Mouse (Mus musculus) kidney, postnatal 36 days (tissue): ENCODE data around the gene Tbkbp1.

Source experiments
- DNase-seq, 2 experiments: peaks; one replicate each; pipeline ENCODE4 v3.0.0; 2021 to 2022; ENCODE audit warnings: mixed read lengths in 2 of 2

Tbkbp1 gene

DNA sequence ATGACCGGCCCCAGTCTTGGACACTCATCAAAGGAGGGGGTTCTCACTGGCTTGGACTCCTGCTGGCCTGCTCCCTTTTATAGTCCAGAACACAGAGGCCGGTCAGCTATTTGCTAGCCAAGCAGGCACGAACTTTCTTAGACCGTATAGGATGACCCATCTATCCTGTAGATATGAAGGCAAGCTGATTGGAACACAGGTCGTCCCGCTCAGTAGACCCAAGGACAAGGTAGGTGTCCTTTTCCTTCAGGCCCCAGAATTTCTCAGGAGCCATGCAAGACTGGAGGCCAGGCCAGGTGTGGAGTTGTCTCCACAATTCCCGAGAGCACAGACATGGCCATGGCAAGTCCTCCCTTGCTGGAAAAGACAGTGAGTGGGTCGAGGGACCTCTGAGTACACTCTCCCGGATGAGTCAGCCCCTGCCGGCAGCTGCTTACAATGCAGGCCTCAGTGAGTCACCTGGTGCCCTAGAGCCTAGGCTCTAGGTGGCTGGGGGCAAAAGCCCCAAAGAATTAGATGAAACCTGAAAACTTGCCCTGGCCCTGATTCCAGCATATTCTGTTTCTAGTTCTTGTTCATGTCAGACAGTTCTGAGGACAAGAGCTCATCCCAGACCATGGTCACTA is 1.5 kb upstream of the Tbkbp1 start:
- no peak for DNase-seq

GRCm38 (mm10) chr11:97152023-97152426 is 730 bp upstream of the Tbkbp1 start:
- peak; percentile 40 to 75 for DNase-seq

DNA sequence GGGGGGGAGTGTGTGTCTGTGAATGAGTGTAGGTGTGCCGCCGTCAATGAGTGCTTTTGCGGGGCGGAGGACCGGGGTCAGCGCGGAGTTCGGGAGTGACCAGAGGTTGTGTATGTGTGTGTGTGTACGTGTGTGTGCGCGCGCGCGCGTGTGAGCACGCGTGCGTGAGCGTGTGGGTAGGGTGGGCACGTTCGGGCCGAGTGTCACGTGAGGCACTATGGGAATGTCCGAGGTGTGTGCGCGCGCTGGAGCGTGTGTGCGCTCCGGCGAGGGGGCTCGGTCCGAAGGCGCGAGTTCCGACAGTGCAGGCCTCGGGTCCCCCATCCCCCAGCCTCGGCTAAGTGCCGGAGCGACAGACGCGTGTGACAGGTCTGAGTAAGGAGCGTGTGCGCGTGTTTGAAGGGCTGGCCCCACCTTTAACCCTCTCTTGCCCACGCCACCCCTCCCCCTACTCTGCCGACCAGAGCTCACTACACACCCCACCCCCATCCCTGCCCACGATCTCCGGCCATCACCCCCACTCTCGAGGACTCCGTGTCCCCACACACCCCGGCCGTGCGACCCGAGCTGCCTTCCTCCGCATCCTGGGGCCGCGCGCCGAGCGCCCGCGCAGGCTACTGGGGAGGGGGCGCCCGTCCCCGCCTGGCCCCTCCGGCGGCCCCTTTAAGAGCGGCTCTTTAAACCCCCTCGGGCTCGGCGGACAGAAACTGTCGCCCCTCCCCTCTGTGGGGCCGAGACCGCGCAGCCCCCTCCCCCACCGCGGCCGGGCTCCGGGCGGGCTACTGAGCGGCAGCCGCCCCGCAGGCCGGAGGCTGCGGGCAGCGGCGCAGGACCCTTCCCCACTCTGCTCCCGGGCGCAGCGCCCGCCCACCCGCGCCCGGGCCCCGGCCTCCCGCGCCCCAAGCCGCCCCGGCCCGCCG is 624 bp downstream of the Tbkbp1 start:
- peak; percentile 60 to 70 for DNase-seq

DNA sequence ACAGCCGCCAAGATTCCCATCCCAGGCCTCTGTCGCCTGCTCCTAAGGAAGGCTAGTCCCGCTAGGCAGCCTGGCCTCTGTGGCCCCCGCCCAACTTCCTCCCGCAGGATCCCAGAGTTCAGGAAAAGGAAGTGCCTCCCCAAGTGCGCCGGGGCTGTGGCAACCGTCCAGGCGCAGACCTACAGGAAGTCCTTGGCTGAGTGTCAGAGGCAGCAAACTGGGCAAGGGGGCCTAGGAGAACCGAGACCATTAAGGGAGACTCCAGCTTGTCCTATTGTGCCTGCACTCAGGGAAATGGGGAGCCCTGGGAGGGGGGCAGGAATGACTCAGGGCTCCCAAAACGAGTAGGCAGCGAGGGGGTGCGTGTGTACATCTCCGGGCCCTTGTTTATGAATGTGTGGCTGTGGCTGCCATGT is 1.3 kb downstream of the Tbkbp1 start:
- DNase-seq = peak; percentile 90

- peak in 1 of 2 experiments; percentile 10 for DNase-seq
Observed at GRCm38 (mm10) chr11:97149026-97149425, 2.3 kb downstream of the Tbkbp1 start.

DNA sequence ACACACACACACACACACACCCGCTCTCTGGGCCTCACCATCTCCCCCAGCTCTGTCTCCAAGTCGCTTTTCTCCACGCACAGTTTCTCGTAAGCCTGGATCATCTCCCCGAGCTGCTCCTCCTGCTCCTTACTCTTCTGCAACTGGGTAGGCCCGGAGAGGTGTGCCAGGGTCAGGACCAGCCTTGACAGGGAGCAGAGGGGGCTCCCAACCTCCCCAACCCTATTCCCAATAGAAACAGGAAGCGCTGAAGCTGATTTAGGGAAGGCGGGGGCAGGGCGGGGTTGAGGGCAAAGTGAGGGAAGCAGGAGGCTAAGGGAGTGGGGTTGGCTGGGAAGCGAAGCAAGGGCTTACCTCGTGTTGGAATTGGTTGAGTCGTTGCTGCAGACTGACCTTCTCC is 2.7 kb downstream of the Tbkbp1 start:
- DNase-seq = peak in 1 of 2 experiments; percentile 26

- DNase-seq = no peak
Observed at GRCm38 (mm10) chr11:97147333-97147732, 4.0 kb downstream of the Tbkbp1 start.

DNA sequence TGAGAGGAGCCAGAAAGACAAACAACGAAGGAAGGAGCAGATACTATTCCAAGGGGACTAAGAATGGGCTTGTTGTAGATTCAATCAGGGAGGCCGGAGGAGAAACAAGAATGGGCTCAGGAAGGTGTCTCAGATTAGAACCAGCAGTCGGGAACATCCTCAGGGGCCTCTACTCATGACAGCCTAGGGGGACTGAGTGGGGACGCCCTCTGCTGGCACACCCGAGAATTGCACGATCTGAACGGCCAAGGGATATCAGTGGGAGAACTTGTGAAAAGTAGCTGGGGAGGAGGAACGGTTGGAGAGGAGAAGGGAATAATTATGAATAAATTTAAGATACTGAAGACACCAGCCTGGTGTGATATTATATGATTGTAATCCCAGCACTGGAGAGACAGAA is 4.6 kb downstream of the Tbkbp1 start:
- peak; percentile 51 to 85 for DNase-seq

GRCm38 (mm10) chr11:97145951-97146350 is 5.3 kb downstream of the Tbkbp1 start:
- DNase-seq = no peak

- DNase-seq = no peak
Observed at GRCm38 (mm10) chr11:97145320-97145719, 6.0 kb downstream of the Tbkbp1 start.

GRCm38 (mm10) chr11:97143196-97143900 is 7.9 kb downstream of the Tbkbp1 start:
- DNase-seq = no peak

- no peak for DNase-seq
Observed at GRCm38 (mm10) chr11:97142159-97142608, 9.1 kb downstream of the Tbkbp1 start.

DNA sequence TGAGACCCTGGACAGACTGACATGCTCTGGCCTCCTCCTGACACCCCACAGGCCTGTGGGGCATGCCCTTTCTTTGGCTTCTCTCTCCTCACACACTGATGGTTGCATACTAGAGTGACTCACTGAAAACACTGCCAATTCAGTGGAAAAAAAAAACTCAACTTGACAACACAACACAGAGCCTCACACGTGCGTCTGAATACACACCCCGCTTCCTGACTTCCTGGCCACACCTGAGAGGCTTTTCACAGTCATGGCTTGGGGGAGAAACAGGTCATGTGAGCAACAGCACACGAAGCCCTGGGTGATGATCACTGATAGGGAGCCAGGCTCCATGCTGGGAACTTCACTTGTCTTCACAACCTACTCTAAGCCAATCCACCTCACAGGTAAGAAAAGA is 10.5 kb downstream of the Tbkbp1 start:
- no peak for DNase-seq

- DNase-seq = peak in 1 of 2 experiments; percentile 14
Observed at GRCm38 (mm10) chr11:97139256-97139655, 12.0 kb downstream of the Tbkbp1 start.

DNA sequence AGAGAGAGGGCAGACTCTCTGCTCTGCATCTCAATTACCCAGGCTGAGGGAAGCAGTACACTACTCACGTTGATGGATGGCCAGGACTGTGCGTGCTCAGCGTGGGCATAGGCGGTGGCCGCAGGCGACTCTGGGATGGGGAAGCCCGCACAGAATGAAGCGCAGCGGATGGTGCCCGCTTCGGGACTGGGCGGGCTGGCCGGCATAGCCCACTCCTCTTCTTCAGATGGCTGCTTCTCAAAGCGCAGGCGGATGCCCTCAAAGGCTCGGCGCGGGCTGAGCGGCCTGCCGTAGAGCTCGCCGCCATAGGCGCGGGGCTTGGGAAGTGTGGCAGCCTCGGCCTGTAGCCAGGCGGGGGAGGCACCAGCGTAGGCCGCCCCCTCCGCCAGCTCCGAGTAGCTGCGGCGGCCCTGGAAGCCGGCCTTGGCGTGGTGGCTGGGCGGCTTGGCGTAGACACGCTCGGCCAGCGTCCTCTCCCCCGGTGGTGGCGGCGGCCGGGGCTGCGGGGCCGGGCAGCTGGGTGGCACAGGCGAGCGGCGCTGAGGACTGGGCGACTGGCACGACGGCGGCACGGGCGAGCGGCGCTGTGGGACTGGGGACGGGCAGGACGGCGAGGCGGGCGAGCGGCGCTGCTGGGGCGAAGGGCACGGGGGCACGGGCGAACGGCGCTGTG is 12.6 kb downstream of the Tbkbp1 start:
- DNase-seq = peak; percentile 31 to 70

- DNase-seq = no peak
Observed at GRCm38 (mm10) chr11:97133270-97133669, 18.0 kb downstream of the Tbkbp1 start.

GRCm38 (mm10) chr11:97132185-97132584 is 19.1 kb downstream of the Tbkbp1 start:
- no peak for DNase-seq

DNA sequence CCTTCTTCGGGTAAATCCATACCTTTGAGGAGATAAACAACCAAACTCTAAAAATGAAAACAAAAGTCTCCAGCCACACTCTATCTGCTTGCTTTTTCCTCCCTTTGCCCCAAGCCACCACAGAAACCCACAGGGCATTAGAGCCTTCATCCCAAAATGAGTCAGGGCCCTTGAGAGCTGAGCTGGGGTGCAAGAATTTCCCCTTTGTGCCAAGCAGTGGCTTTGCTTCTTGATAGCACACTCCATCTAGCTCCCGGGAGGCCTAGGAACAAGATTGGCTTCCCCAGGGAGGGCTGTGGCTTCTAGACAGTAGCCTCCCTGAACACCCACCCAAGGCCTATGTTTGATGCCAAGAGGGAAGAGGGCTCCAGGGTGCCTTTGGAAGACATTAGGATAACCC is 19.6 kb downstream of the Tbkbp1 start:
- no peak for DNase-seq

GRCm38 (mm10) chr11:97130318-97130717 is 21.0 kb downstream of the Tbkbp1 start:
- DNase-seq = no peak

DNA sequence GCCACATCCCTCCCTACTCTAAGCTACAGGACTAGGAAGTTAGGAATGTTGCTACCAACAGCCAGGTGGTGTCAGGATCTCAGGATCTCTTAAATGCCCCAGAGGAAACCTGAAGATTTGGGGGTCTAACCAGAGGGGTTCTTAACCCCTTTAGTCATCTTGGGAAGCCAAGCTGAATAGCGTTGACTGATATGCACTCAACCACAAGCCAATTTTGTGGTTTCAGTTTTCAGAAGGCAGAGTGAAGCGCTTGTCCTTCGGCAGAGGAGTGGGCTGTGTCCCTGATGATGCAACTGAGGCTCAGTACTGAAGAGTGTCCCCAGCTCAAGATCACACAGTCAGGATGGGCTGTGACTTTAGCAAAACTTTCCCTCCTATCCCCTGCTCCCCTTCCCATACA is 22.3 kb downstream of the Tbkbp1 start:
- no peak for DNase-seq

DNA sequence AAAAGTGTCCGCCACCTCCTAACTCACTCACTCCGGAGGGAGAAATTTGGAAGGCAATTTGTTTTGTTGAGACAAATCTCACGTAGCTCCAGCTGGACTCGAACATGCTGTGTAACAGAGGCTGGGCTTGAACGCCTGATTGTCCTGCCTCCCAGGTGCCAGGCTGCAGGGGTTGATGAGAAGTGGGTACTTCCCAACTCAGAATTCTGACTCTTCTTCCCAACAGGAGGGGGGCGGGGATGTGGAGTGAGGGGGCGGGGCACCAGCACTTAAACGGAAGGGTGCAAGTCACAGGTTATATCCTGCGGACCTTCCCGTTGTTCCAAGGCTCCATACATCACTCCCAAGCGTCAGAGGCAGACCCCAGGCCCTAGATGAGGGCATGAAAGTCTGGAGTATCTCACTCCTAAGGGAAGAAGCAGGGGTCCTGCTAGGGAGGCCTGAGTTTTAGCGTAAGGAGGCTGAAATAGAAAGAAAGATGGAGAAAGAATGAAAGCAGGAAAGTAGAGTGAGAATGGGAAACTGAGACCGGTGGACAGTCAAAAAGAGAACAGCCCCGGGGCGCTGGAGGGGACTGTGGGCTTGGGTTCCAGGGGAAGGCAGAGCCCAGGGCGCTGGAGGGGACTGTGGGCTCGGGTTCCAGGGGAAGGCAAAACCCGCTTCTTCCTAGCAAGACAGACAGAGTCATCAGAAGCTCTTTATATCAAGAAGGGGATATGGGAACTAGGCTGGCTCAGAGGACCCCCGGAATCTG is 23.6 kb downstream of the Tbkbp1 start:
- no peak for DNase-seq
